Mouse (Mus musculus) splenic B cell, adult 2 months (primary cell): ENCODE measurements around the gene Gm12166.

ENCODE experiments used
- DNase-seq: peaks from one replicate; pipeline ENCODE4 v3.0.0-alpha.2; 2011; ENCODE audit warnings: low read depth, low spot score
- H3K27me3 ChIP-seq: 2 replicates; pipeline ENCODE4 v1.6.1; 2012; ENCODE audit warnings: mild to moderate bottlenecking, low read length, moderate library complexity, mixed read lengths; ENCODE audit not compliant: control insufficient read depth, poor library complexity, insufficient read depth, severe bottlenecking
- H3K36me3 ChIP-seq: 2 replicates; pipeline ENCODE4 v1.6.1; 2012; ENCODE audit warnings: mild to moderate bottlenecking, low read length, moderate library complexity, mixed read lengths; ENCODE audit not compliant: control insufficient read depth, poor library complexity, insufficient read depth, severe bottlenecking

Gene Gm12166

GRCm38 (mm10) chr11:46022983-46023382 lies 29.1 kb downstream of the Gm12166 start:
- H3K27me3 ChIP-seq: no peaks in the 10 kb centered on the region
- no peak for DNase-seq
- no peaks in the 10 kb centered on the region for H3K36me3 ChIP-seq

- no peak for DNase-seq
- Histone ChIP-seq H3K36me3 (no peaks in the 10 kb centered on the region), H3K27me3 (no peaks in the 10 kb centered on the region)
Observed at GRCm38 (mm10) chr11:46021850-46022249, 30.3 kb downstream of the Gm12166 start.

- H3K27me3 ChIP-seq: no peaks in the 10 kb centered on the region
- H3K36me3 ChIP-seq: no peaks in the 10 kb centered on the region
- DNase-seq: no peak
Observed at GRCm38 (mm10) chr11:46020246-46020645, 31.9 kb downstream of the Gm12166 start.

GRCm38 (mm10) chr11:46016061-46016460 lies 36.1 kb downstream of the Gm12166 start:
- no peaks in the 10 kb centered on the region for H3K27me3 ChIP-seq
- H3K36me3 ChIP-seq: no peaks in the 10 kb centered on the region
- peak; percentile 75 for DNase-seq
